Mouse (Mus musculus) layer of hippocampus, adult 9-10 months (tissue): Measurements from ENCODE around the gene Cd180.

Experiments used
- DNase-seq: peaks from one replicate; pipeline ENCODE4 v3.0.0; 2022; ENCODE audit warnings: low spot score

Gene Cd180

DNA sequence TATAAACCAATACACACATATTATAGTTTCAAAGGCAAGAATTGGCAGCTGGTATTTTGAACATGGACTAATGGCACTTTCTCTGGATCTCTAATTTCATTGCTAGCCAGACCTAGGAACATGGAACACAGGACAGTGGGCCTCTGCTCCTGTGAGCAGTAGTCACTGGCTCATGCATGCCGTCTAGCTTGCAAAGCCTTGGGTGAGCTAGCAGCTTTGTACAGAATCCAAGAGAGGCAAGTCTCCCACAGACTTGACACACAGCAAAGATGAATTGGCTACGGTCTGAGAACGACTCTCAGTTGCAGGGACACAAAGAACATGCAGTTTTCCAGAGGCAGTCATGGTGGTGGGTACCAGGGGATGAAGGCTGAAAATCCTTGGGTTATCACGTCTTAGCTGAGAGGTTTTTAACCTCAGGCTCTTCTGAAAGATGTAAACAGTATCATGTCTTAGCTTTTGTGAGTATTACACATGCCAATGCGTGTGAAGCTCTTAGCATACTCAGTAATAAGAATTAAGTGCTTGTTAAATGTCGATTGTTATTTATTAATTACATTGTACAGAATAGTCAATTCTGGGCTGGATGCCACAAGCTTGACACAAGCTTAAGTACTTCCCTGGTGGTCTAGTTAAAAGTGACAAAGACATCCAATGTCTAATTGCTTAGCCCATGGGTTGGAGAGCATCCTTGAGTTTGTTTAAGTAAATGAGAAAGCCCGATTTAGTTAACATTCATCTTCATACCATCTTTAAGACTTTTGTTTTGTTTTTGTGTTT lies 90.4 kb downstream of the Cd180 start:
- DNase-seq: no peak

DNA sequence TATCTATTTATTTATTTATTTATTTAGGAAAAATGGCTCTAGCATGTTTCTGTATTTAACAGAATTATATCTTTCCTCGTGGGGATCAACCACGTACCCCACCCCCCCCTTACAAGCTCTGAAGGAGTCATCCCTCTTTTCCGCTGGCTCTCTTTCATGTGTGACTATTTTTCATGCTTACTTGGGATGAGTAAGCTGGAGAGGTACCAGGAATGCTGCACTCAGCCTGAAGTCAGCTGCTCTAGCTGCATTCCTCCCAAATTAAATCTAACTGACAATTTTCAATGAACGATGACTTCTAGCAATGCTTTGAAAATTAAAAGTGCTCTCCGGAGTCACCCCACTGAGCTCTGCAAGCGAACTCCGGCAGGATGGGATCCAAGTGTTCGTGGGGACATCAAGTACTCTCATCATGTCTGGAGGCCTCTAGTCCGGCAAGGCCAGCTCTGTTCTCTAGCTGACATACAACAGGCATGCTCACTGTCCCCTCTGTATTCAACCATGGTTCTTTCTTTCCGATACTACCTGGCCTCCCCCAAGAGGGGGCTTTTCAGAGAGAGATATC lies 93.4 kb downstream of the Cd180 start:
- no peak for DNase-seq
